Mouse (Mus musculus): ENCODE results near the gene Gse1. TPM values are rescaled to one million over a fixed set of nuclear protein-coding genes. Genes with fewer than 3 reads are reported as not detected.

The Gse1 gene
- polyA plus RNA-seq, 1 experiment from 2014 or later = 10.2 TPM

GRCm38 (mm10) chr8:120431042-120431441 is 202.8 kb downstream of the Gse1 start:
- no peak for ATAC-seq (ENCODE audit: low read depth)
- WGBS = 82% methylated on average over 12 of the region's 12 CpGs
- H3K27me3 ChIP-seq (ENCODE audit: control insufficient read depth, insufficient read depth, low read depth, low read length) = no peaks in the 10 kb centered on the region
- no peak overlapping the region for H3K9ac ChIP-seq (ENCODE audit: low read length)
- peaks cover 16% of the 10 kb centered on the region for H3K4me1 ChIP-seq (replicated peaks; ENCODE audit: control insufficient read depth, insufficient read depth, low read length)
- H3K36me3 ChIP-seq (ENCODE audit: control insufficient read depth, insufficient read depth, low read length) = no peaks in the 10 kb centered on the region
- H3K4me3 ChIP-seq (ENCODE audit: low read length) = no peak overlapping the region
- H3K9me3 ChIP-seq (ENCODE audit: control insufficient read depth, low read length) = no peaks in the 10 kb centered on the region
- H3K4me2 ChIP-seq (ENCODE audit: low read depth, low read length) = no peak overlapping the region
- no peak overlapping the region for H3K27ac ChIP-seq (ENCODE audit: low read length)

- Histone ChIP-seq H3K9ac (ENCODE audit: low read length) (no peak overlapping the region), H3K27ac (ENCODE audit: low read length) (no peak overlapping the region), H3K9me3 (ENCODE audit: control insufficient read depth, low read length) (no peaks in the 10 kb centered on the region), H3K36me3 (ENCODE audit: control insufficient read depth, insufficient read depth, low read length) (no peaks in the 10 kb centered on the region), H3K27me3 (ENCODE audit: control insufficient read depth, insufficient read depth, low read depth, low read length) (no peaks in the 10 kb centered on the region), H3K4me2 (ENCODE audit: low read depth, low read length) (no peak overlapping the region), H3K4me1 (replicated peaks; ENCODE audit: control insufficient read depth, insufficient read depth, low read length) (peaks cover 11% of the 10 kb centered on the region), H3K4me3 (ENCODE audit: low read length) (no peak overlapping the region)
- ATAC-seq (ENCODE audit: low read depth) = no peak
- WGBS = 70% methylated on average over 7 of the region's 7 CpGs
Observed at GRCm38 (mm10) chr8:120432438-120432837, 204.2 kb downstream of the Gse1 start.

GRCm38 (mm10) chr8:120433143-120433542 is 204.9 kb downstream of the Gse1 start:
- no peaks in the 10 kb centered on the region for H3K9me3 ChIP-seq (ENCODE audit: control insufficient read depth, low read length)
- 82% methylated on average over 7 of the region's 7 CpGs for WGBS
- H3K4me1 ChIP-seq (replicated peaks; ENCODE audit: control insufficient read depth, insufficient read depth, low read length) = peaks cover 9% of the 10 kb centered on the region
- no peak overlapping the region for H3K27ac ChIP-seq (ENCODE audit: low read length)
- no peaks in the 10 kb centered on the region for H3K36me3 ChIP-seq (ENCODE audit: control insufficient read depth, insufficient read depth, low read length)
- no peak overlapping the region for H3K4me3 ChIP-seq (ENCODE audit: low read length)
- no peaks in the 10 kb centered on the region for H3K27me3 ChIP-seq (ENCODE audit: control insufficient read depth, insufficient read depth, low read depth, low read length)
- ATAC-seq (ENCODE audit: low read depth) = no peak
- no peak overlapping the region for H3K9ac ChIP-seq (ENCODE audit: low read length)
- no peak overlapping the region for H3K4me2 ChIP-seq (ENCODE audit: low read depth, low read length)

DNA sequence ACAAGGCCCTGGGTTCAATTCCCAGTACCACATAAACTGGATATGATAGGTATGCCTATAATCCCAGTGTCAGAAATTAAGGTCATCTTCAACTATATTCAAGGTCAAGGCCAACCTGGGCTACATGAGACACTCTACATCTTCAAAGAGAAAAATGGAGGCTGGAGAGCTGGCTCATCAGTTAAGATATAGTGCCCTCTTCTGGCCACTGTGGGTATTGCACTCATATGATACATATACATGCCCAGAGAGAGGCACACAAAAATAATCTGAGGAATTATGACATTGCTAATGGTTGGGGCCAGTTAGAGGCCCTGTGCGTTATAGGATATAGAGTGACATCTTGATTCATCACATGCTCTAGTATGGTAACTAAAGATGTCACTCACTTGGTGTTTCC is 205.5 kb downstream of the Gse1 start:
- no peaks in the 10 kb centered on the region for H3K36me3 ChIP-seq (ENCODE audit: control insufficient read depth, insufficient read depth, low read length)
- H3K9me3 ChIP-seq (ENCODE audit: control insufficient read depth, low read length) = no peaks in the 10 kb centered on the region
- no peak overlapping the region for H3K4me2 ChIP-seq (ENCODE audit: low read depth, low read length)
- ATAC-seq (ENCODE audit: low read depth) = no peak
- no peak overlapping the region for H3K27ac ChIP-seq (ENCODE audit: low read length)
- no peak overlapping the region for H3K4me3 ChIP-seq (ENCODE audit: low read length)
- peaks cover 9% of the 10 kb centered on the region for H3K4me1 ChIP-seq (replicated peaks; ENCODE audit: control insufficient read depth, insufficient read depth, low read length)
- no peak overlapping the region for H3K9ac ChIP-seq (ENCODE audit: low read length)
- 97% methylated on average over 1 of the region's 1 CpGs for WGBS
- no peaks in the 10 kb centered on the region for H3K27me3 ChIP-seq (ENCODE audit: control insufficient read depth, insufficient read depth, low read depth, low read length)

- H3K4me1 ChIP-seq (replicated peaks; ENCODE audit: control insufficient read depth, insufficient read depth, low read length) = peaks cover 15% of the 10 kb centered on the region
- no peak for ATAC-seq (ENCODE audit: low read depth)
- H3K9me3 ChIP-seq (ENCODE audit: control insufficient read depth, low read length) = no peaks in the 10 kb centered on the region
- H3K27me3 ChIP-seq (ENCODE audit: control insufficient read depth, insufficient read depth, low read depth, low read length) = no peaks in the 10 kb centered on the region
- H3K4me2 ChIP-seq (ENCODE audit: low read depth, low read length) = no peak overlapping the region
- H3K4me3 ChIP-seq (ENCODE audit: low read length) = no peak overlapping the region
- no peaks in the 10 kb centered on the region for H3K36me3 ChIP-seq (ENCODE audit: control insufficient read depth, insufficient read depth, low read length)
- no peak overlapping the region for H3K27ac ChIP-seq (ENCODE audit: low read length)
- no peak overlapping the region for H3K9ac ChIP-seq (ENCODE audit: low read length)
- 90% methylated on average over 15 of the region's 15 CpGs for WGBS
Observed at GRCm38 (mm10) chr8:120435781-120436180, 207.5 kb downstream of the Gse1 start.

DNA sequence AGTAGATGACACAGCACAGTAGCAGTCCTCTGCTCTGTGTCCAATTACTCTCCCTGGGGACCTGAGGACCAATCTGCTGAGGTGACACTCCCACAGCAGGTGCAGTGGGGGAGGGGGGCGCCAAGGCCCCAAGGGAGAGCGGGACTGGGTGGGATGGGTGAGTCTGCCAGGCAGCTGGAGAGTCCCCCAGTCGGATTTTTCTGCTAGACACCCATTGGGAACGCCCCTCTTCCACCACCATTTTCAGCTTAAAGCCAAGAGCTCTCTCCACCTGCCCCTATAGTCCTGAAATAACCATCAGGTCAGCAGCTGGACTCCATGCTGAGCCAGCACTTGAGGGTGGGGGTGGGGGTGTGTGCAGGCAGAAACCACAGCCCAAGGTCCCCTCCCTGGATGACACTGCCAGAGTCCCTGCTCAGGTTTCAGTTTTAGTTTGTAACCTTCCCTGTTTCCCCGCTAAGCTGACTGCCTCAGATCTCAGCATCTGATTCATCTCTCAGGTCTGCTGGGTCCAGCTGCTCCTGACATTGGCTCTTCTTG is 208.3 kb downstream of the Gse1 start:
- Histone ChIP-seq H3K4me1 (replicated peaks; ENCODE audit: control insufficient read depth, insufficient read depth, low read length) (peaks cover 19% of the 10 kb centered on the region), H3K4me2 (ENCODE audit: low read depth, low read length) (no peak overlapping the region), H3K27me3 (ENCODE audit: control insufficient read depth, insufficient read depth, low read depth, low read length) (no peaks in the 10 kb centered on the region), H3K9me3 (ENCODE audit: control insufficient read depth, low read length) (no peaks in the 10 kb centered on the region), H3K4me3 (ENCODE audit: low read length) (no peak overlapping the region), H3K27ac (ENCODE audit: low read length) (no peak overlapping the region), H3K36me3 (ENCODE audit: control insufficient read depth, insufficient read depth, low read length) (no peaks in the 10 kb centered on the region), H3K9ac (ENCODE audit: low read length) (no peak overlapping the region)
- no peak for ATAC-seq (ENCODE audit: low read depth)
- 45% methylated on average over 5 of the region's 5 CpGs for WGBS

DNA sequence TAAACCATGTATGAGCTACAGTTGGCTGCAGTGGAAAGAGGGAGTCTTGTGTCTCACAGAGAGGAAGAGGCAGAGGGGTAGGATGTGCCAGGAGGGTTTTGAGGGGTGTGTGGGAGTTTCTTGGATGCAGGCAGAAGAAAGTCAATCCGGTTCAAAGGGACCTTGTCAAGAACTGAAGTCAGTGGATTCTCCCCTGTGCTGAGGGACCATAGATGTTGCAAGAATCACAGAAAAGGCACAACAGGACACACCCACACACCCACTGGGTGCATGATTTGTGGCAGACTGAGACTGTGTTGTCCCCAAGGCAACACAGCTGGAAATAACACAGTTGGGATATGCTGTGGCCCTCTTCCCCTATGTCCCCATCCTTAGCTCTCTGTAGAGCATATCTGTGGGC is 209.0 kb downstream of the Gse1 start:
- Histone ChIP-seq H3K4me2 (ENCODE audit: low read depth, low read length) (no peak overlapping the region), H3K4me1 (replicated peaks; ENCODE audit: control insufficient read depth, insufficient read depth, low read length) (peaks cover 26% of the 10 kb centered on the region), H3K4me3 (ENCODE audit: low read length) (no peak overlapping the region), H3K36me3 (ENCODE audit: control insufficient read depth, insufficient read depth, low read length) (no peaks in the 10 kb centered on the region), H3K27me3 (ENCODE audit: control insufficient read depth, insufficient read depth, low read depth, low read length) (no peaks in the 10 kb centered on the region), H3K9ac (ENCODE audit: low read length) (no peak overlapping the region), H3K27ac (ENCODE audit: low read length) (no peak overlapping the region), H3K9me3 (ENCODE audit: control insufficient read depth, low read length) (no peaks in the 10 kb centered on the region)
- 65% methylated on average over 1 of the region's 1 CpGs for WGBS
- ATAC-seq (ENCODE audit: low read depth) = no peak

DNA sequence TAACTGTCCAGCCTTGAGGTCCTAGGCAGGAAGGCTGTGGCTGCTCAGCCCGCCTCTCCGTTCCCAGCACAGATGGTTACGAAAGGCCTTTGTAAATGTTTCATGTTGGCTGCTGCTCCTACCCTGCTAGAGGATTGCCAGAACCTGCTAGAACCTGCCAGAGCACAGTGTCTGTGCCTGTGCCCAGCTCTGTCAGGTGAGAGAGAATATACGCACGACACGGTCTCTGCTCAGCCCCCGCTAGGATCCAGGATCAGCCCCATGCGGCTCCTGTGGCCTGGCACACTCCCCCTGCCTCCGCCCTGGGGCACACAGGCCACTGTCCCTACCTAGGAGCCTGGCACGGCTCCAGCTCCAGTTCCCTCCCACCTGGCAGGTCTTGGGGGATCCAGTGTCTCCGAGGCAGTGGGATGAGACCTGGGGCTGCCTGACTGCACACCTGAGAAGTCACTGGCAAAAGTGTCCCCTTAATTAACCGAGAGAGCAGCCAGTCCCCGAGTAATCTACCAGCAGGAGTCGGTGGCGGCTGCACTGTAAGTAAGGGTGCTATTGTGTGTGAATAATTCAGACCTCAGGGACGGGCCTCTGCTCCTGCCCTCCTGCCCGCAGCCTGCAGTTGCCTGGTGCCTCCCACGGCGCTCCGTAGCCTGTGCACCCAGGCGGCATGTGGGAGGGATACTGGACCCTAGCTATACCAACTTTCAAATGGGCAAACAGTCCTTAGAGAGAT is 209.6 kb downstream of the Gse1 start:
- H3K27ac ChIP-seq (ENCODE audit: low read length) = no peak overlapping the region
- ATAC-seq (ENCODE audit: low read depth) = 0 out of 2 replicates have a peak, but pooled peaks have one; percentile 8

DNA sequence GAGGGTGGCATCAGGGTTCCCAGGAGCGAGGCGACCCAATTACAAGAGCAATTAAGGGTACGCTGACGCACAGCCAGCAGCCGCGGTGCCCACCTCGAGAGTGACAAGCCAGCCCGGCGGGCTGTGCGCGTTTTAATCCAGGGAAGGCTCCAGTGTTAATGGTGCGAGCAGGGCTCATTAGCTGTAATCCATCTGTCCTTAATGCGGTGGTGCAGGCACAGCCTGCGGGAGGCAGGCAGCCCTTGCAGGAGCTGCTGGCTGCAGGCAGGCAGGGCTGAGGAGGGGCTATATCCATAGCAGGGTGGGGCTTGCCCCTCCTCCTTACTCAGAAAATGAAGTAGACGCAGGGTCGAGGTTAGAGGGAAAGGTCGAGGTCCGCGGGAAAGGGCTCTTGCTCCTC is 211.1 kb downstream of the Gse1 start:
- no peak overlapping the region for H3K4me2 ChIP-seq (ENCODE audit: low read depth, low read length)
- no peaks in the 10 kb centered on the region for H3K36me3 ChIP-seq (ENCODE audit: control insufficient read depth, insufficient read depth, low read length)
- no peak overlapping the region for H3K9ac ChIP-seq (ENCODE audit: low read length)
- ATAC-seq (ENCODE audit: low read depth) = no peak
- no peak overlapping the region for H3K4me3 ChIP-seq (ENCODE audit: low read length)
- no peaks in the 10 kb centered on the region for H3K27me3 ChIP-seq (ENCODE audit: control insufficient read depth, insufficient read depth, low read depth, low read length)
- 37% methylated on average over 19 of the region's 19 CpGs for WGBS
- no peaks in the 10 kb centered on the region for H3K9me3 ChIP-seq (ENCODE audit: control insufficient read depth, low read length)
- no peak overlapping the region for H3K27ac ChIP-seq (ENCODE audit: low read length)
- peaks cover 34% of the 10 kb centered on the region for H3K4me1 ChIP-seq (replicated peaks; ENCODE audit: control insufficient read depth, insufficient read depth, low read length)

More for the DNA sequence above, 209.6 kb downstream of the Gse1 start:
- Histone ChIP-seq H3K4me2 (ENCODE audit: low read depth, low read length) (no peak overlapping the region), H3K36me3 (ENCODE audit: control insufficient read depth, insufficient read depth, low read length) (no peaks in the 10 kb centered on the region), H3K9me3 (ENCODE audit: control insufficient read depth, low read length) (no peaks in the 10 kb centered on the region), H3K4me1 (replicated peaks; ENCODE audit: control insufficient read depth, insufficient read depth, low read length) (peaks cover 32% of the 10 kb centered on the region), H3K27me3 (ENCODE audit: control insufficient read depth, insufficient read depth, low read depth, low read length) (no peaks in the 10 kb centered on the region), H3K9ac (ENCODE audit: low read length) (no peak overlapping the region), H3K4me3 (ENCODE audit: low read length) (no peak overlapping the region)
- WGBS = 77% methylated on average over 21 of the region's 21 CpGs
